Mouse (Mus musculus) kidney, embryonic 14.5 days (tissue): ENCODE measurements around the gene Brf1. TPM values are rescaled to one million over a fixed set of nuclear protein-coding genes. Genes with fewer than 3 reads are reported as not detected.

ENCODE experiments used
- ATAC-seq: fragments of 200-750 bp; cut with Nextera tagmentation; 2 replicates; pipeline ENCODE4 v1.8.0; 2017; ENCODE audit warnings: moderate number of reproducible peaks, mild to moderate bottlenecking, moderate TSS enrichment, moderate library complexity; ENCODE audit not compliant: low FRiP score, low TSS enrichment
- H3K27ac ChIP-seq: fragments of 300-500 bp; sonication (generic); 2 replicates; pipeline ENCODE4 v1.5.1; 2014; ENCODE audit warnings: low read depth, mild to moderate bottlenecking, low read length, moderate library complexity, mixed read lengths
- H3K27me3 ChIP-seq: fragments of 300-500 bp; sonication (generic); 2 replicates; pipeline ENCODE4 v1.6.1; 2014; ENCODE audit warnings: mild to moderate bottlenecking, low read length; ENCODE audit not compliant: control insufficient read depth, insufficient read depth
- H3K36me3 ChIP-seq: fragments of 300-500 bp; sonication (generic); 2 replicates; pipeline ENCODE4 v1.6.1; 2014; ENCODE audit warnings: low read length, mixed read lengths; ENCODE audit not compliant: control insufficient read depth, insufficient read depth
- H3K4me1 ChIP-seq: fragments of 300-500 bp; sonication (generic); 2 replicates; pipeline ENCODE4 v1.6.1; 2014; ENCODE audit warnings: low read length, mixed read lengths; ENCODE audit not compliant: control insufficient read depth, insufficient read depth
- H3K4me2 ChIP-seq: fragments of 300-500 bp; sonication (generic); replicated peaks from 2 replicates; pipeline ENCODE4 v1.6.1; 2014; ENCODE audit warnings: low read depth, mild to moderate bottlenecking, low read length
- H3K4me3 ChIP-seq: fragments of 300-500 bp; sonication (generic); 2 replicates; pipeline ENCODE4 v1.5.1; 2014; ENCODE audit warnings: mild to moderate bottlenecking, low read length
- H3K9ac ChIP-seq: fragments of 300-500 bp; sonication (generic); 2 replicates; pipeline ENCODE4 v1.6.1; 2014; ENCODE audit warnings: low read depth, mild to moderate bottlenecking, low read length, moderate library complexity
- H3K9me3 ChIP-seq: fragments of 300-500 bp; sonication (generic); 2 replicates; pipeline ENCODE4 v1.6.1; 2016; ENCODE audit warnings: low read length; ENCODE audit not compliant: control insufficient read depth
- WGBS: fragments of 180-500 bp; shearing (Covaris S2); extraction: QIAGEN DNeasy Blood & Tissue Kit; methylation state at CpG from one replicate; pipeline ENCODE4 v1.1.7; 2014; 5-methylcytosine and 5-hydroxymethylcytosine counted together
- polyA plus RNA-seq: library from polyadenylated mRNA; unstranded; fragments of >200 nt; fragmentation: Nextera tagmentation; extraction: Ambion mirVana; gene quantifications from 2 replicates; pipeline ENCODE4 v1.2.1, GENCODE M21; 2014

The Brf1 gene
- polyA plus RNA-seq, 1 experiment from 2014 or later = 75.6 TPM

GRCm38 (mm10) chr12:112929562-112930352 is 70.7 kb downstream of the Brf1 start, which contains the start of gene Jag2:
Jag2 (minus strand) TSS chr12:112929776.
- Histone ChIP-seq H3K4me2 (peak within 1 kb of the TSS; percentile 93), H3K27me3 (peaks cover 55% of the 10 kb centered on the region), H3K27ac (no peak within 1 kb of the TSS), H3K9me3 (no peaks in the 10 kb centered on the region), H3K4me3 (peak within 1 kb of the TSS; percentile 53), H3K36me3 (0 out of 2 replicates have a peak, but pooled peaks cover under 1% of the 10 kb centered on the region), H3K9ac (peak within 1 kb of the TSS; percentile 46; the same call in 1 of the 2 replicates), H3K4me1 (peaks cover 20% of the 10 kb centered on the region; the same call in 1 of the 2 replicates)
- 2% methylated on average over 50 of the region's 85 CpGs for WGBS
- ATAC-seq = peak; percentile 61

GRCm38 (mm10) chr12:112928401-112929241 is 71.9 kb downstream of the Brf1 start:
- Histone ChIP-seq H3K9ac (peak overlapping the region; percentile 46; the same call in 1 of the 2 replicates), H3K27ac (no peak overlapping the region), H3K27me3 (peaks cover 60% of the 10 kb centered on the region), H3K36me3 (no peaks in the 10 kb centered on the region), H3K4me3 (peak overlapping the region; percentile 53), H3K4me1 (peaks cover 20% of the 10 kb centered on the region; the same call in 1 of the 2 replicates), H3K9me3 (no peaks in the 10 kb centered on the region), H3K4me2 (peak overlapping the region; percentile 93)
- peak; percentile 36; the same call in 1 of the 2 replicates for ATAC-seq
- 1% methylated on average over 102 of the region's 124 CpGs for WGBS

- no peak overlapping the region for H3K4me2 ChIP-seq
- peaks cover 60% of the 10 kb centered on the region for H3K27me3 ChIP-seq
- ATAC-seq = no peak
- WGBS = 49% methylated on average over 14 of the region's 14 CpGs
- peaks cover 20% of the 10 kb centered on the region; the same call in 1 of the 2 replicates for H3K4me1 ChIP-seq
- H3K4me3 ChIP-seq = no peak overlapping the region
- H3K36me3 ChIP-seq = no peaks in the 10 kb centered on the region
- no peaks in the 10 kb centered on the region for H3K9me3 ChIP-seq
- H3K27ac ChIP-seq = no peak overlapping the region
- H3K9ac ChIP-seq = peak overlapping the region; percentile 12; the same call in 1 of the 2 replicates
Measured at GRCm38 (mm10) chr12:112927265-112927664, 73.2 kb downstream of the Brf1 start.

- WGBS = 89% methylated on average over 6 of the region's 6 CpGs
- no peak for ATAC-seq
- peaks cover 20% of the 10 kb centered on the region; the same call in 1 of the 2 replicates for H3K4me1 ChIP-seq
Measured at GRCm38 (mm10) chr12:112925950-112926349, 74.6 kb downstream of the Brf1 start.

GRCm38 (mm10) chr12:112922541-112922940 is 78.0 kb downstream of the Brf1 start:
- Histone ChIP-seq H3K27ac (no peak overlapping the region), H3K4me3 (no peak overlapping the region), H3K36me3 (no peaks in the 10 kb centered on the region), H3K9ac (no peak overlapping the region), H3K27me3 (peaks cover 21% of the 10 kb centered on the region), H3K4me2 (no peak overlapping the region), H3K9me3 (no peaks in the 10 kb centered on the region), H3K4me1 (peaks cover 5% of the 10 kb centered on the region; the same call in 1 of the 2 replicates)
- 30% methylated on average over 3 of the region's 3 CpGs for WGBS
- ATAC-seq = no peak

More at GRCm38 (mm10) chr12:112925950-112926349, 74.6 kb downstream of the Brf1 start:
- Histone ChIP-seq H3K27ac (no peak overlapping the region), H3K36me3 (no peaks in the 10 kb centered on the region), H3K27me3 (peaks cover 55% of the 10 kb centered on the region), H3K4me3 (no peak overlapping the region), H3K9ac (no peak overlapping the region), H3K9me3 (no peaks in the 10 kb centered on the region), H3K4me2 (no peak overlapping the region)

- no peak for ATAC-seq
- Histone ChIP-seq H3K36me3 (no peaks in the 10 kb centered on the region), H3K27ac (no peak overlapping the region), H3K4me3 (no peak overlapping the region), H3K9me3 (no peaks in the 10 kb centered on the region), H3K9ac (no peak overlapping the region), H3K4me2 (no peak overlapping the region), H3K27me3 (peaks cover 10% of the 10 kb centered on the region), H3K4me1 (no peaks in the 10 kb centered on the region)
- WGBS = 79% methylated on average over 12 of the region's 12 CpGs
Measured at GRCm38 (mm10) chr12:112921518-112921917, 79.0 kb downstream of the Brf1 start.

GRCm38 (mm10) chr12:112917906-112918305 is 82.6 kb downstream of the Brf1 start:
- H3K9me3 ChIP-seq = no peaks in the 10 kb centered on the region
- H3K4me3 ChIP-seq = no peak overlapping the region
- no peaks in the 10 kb centered on the region for H3K4me1 ChIP-seq
- no peak overlapping the region for H3K27ac ChIP-seq
- H3K27me3 ChIP-seq = no peaks in the 10 kb centered on the region
- no peaks in the 10 kb centered on the region for H3K36me3 ChIP-seq
- no peak overlapping the region for H3K4me2 ChIP-seq
- no peak overlapping the region for H3K9ac ChIP-seq
- no peak for ATAC-seq
- WGBS = 42% methylated on average over 8 of the region's 8 CpGs

- Histone ChIP-seq H3K27ac (no peak overlapping the region), H3K27me3 (no peaks in the 10 kb centered on the region), H3K4me1 (no peaks in the 10 kb centered on the region), H3K4me2 (no peak overlapping the region), H3K36me3 (no peaks in the 10 kb centered on the region), H3K4me3 (no peak overlapping the region), H3K9me3 (no peaks in the 10 kb centered on the region), H3K9ac (no peak overlapping the region)
- no peak for ATAC-seq
- WGBS = 76% methylated on average over 11 of the region's 11 CpGs
Measured at GRCm38 (mm10) chr12:112917486-112917885, 83.0 kb downstream of the Brf1 start.
